Mouse (Mus musculus) layer of hippocampus, postnatal 25 days (tissue): Measurements from ENCODE around the gene Krt6a. TPM values are rescaled to one million over a fixed set of nuclear protein-coding genes. Genes with fewer than 3 reads are reported as not detected.

Experiments
- microRNA-seq, 2 experiments: library from miRNA; unstranded; fragments of <30 nt; microRNA quantifications; one replicate each; pipeline ENCODE4 v1.2.0; 2021
- total RNA-seq, 2 experiments: library from RNA; stranded (reverse); gene quantifications; 2 replicates each; pipeline ENCODE4 v1.2.3; 2021

Krt6a gene
- total RNA-seq, 2 experiments from 2014 or later = not detected

Small RNAs within 50 kb of the gene (microRNA-seq; reads per million reads assigned to microRNA genes)
- gene Gm44323 (0 reads per million in 2 experiments), gene Gm44342 (0 reads per million in 2 experiments), gene Gm44383 (0 reads per million in 2 experiments), gene Gm44479 (0 reads per million in 2 experiments)

Other genes with a start within 250 kb of the Krt6a start
- not detected for gene Krt88, start 246.6 kb downstream of the Krt6a start, total RNA-seq
- gene Krt81, start 230.6 kb downstream of the Krt6a start, total RNA-seq = not detected
- not detected for gene Krt86, start 220.8 kb downstream of the Krt6a start, total RNA-seq
- not detected for gene Krt83, start 202.8 kb downstream of the Krt6a start, total RNA-seq
- gene Gm49425, start 177.0 kb downstream of the Krt6a start, total RNA-seq = not detected
- gene Krt84, start 161.5 kb downstream of the Krt6a start, total RNA-seq = not detected
- not detected for gene Krt82, start 143.6 kb downstream of the Krt6a start, total RNA-seq
- not detected for gene Krt90, start 131.4 kb downstream of the Krt6a start, total RNA-seq
- gene Krt75, start 120.4 kb downstream of the Krt6a start, total RNA-seq = not detected
- gene Gm5414, start 66.1 kb downstream of the Krt6a start, total RNA-seq = not detected
- not detected for gene Gm5478, start 46.9 kb downstream of the Krt6a start, total RNA-seq
- not detected for gene Krt6b, start 14.0 kb downstream of the Krt6a start, total RNA-seq
- gene Krt5, start 18.6 kb upstream of the Krt6a start, total RNA-seq = under 1 TPM; 0.33 to 0.52 TPM
- not detected for gene Krt71, start 48.8 kb upstream of the Krt6a start, total RNA-seq
- not detected for gene Krt72, start 92.2 kb upstream of the Krt6a start, total RNA-seq
- 1 to 10 TPM; 7.3 to 9.0 TPM for gene Krt73, start 108.0 kb upstream of the Krt6a start, total RNA-seq
- gene Krt2, start 123.9 kb upstream of the Krt6a start, total RNA-seq = 1 to 10 TPM; 5.2 to 5.4 TPM
- 1 to 10 TPM; 3.5 to 4.1 TPM for gene Krt1, start 156.5 kb upstream of the Krt6a start, total RNA-seq
- 10 to 100 TPM in 1 of 2 experiments, 1 to 10 TPM in 1; 9.4 to 11.3 TPM for gene Krt77, start 175.4 kb upstream of the Krt6a start, total RNA-seq
- not detected for gene Krt76, start 198.6 kb upstream of the Krt6a start, total RNA-seq
- gene Krt4, start 230.4 kb upstream of the Krt6a start, total RNA-seq = not detected
- under 1 TPM; 0.28 to 0.32 TPM for gene Krt79, start 246.0 kb upstream of the Krt6a start, total RNA-seq